Mouse (Mus musculus) neural tube, embryonic 10.5 days (tissue): ENCODE results near the gene Ankfn1.

ENCODE experiments used
- DNase-seq: peaks from one replicate; pipeline ENCODE4 v3.0.0-alpha.2; 2017; ENCODE audit warnings: low spot score; ENCODE audit errors: extremely low spot score

The Ankfn1 gene

GRCm38 (mm10) chr11:89476047-89476446 lies 301.4 kb downstream of the Ankfn1 start:
- DNase-seq: no peak

DNA sequence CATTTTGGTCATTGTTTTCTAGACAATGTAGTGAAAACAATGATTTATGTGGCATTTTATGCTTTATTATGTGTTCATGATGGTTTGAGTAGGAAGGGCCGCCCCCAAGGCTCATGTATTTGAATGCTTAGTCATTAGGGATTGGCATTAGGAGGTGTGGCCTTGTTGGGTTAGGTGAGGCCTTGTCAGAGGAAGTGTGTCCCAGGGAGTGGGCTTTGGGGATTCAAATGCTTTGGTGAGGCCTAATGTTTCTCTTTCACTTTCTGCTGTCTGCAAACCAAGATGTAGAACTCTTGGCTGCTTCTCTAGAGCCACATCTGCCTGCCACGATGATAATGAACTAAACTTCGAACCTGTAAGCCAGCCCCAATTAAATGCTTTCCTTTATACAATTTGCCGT lies 304.6 kb downstream of the Ankfn1 start:
- DNase-seq: no peak

GRCm38 (mm10) chr11:89465381-89465780 lies 312.1 kb downstream of the Ankfn1 start:
- no peak for DNase-seq

DNA sequence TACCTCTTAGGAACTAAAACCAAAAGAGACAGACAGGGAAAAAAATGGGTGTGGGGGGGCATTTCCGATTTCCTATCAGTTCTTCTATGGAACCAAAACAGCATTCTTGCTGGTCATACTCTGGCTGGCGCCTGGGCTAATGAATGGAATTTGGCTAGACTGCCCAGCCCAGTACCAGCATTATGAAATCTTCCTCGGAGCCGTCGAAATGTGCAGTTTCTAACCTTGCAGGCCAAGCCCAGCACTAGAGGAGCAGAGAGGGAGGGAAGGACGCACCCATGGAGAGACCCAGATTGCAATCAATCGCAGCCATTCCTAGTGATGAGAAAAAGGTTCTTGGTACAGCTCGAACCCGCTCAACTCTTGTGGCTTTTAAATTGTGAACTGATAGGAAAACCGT lies 315.2 kb downstream of the Ankfn1 start:
- no peak for DNase-seq

DNA sequence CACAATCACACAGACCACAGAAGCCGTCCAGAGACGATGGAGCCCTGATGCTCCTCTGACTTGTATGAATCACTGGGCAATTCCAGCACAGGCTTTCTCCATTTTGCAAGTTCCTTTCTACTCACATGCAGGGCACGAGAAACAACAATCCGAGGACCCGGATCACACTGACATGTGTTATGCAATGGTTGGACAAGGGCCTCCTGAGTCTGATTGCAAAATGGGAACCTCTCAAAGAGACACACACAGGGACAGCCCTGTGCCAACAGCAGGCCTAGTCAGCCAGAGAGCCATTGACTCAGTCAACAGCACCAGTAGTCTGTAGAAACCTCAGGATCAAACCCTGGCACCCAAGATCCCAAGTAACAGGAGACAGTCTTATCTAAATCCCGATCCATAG lies 318.0 kb downstream of the Ankfn1 start:
- no peak for DNase-seq

DNA sequence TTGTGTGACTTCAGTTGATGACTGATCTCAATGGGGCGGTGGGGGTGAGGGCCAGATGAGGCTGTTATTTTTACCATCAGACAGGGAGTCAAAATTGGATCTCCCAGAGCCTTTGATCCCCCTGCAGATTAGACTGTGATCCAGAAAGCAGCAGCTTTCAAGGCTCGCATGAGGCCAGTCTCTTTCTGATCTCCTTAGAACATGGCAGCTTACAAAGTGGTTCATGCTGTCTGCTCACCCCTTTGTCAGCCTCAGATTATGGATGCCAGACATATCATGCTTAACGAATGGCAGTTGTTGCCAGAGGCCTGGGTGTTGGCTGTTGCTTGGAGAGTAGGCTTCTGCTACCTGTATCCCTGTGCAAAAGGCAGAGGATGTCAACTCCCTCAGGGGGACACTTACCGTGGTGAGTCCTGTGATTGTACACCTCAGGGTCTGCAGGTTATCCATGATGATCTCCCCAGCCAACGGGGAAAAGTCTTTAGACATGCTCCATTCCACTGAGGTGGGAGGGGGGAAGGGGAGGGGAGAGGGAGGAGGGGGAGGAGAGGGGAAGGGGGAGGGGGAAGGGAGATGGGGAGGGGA lies 321.7 kb downstream of the Ankfn1 start:
- DNase-seq: no peak

DNA sequence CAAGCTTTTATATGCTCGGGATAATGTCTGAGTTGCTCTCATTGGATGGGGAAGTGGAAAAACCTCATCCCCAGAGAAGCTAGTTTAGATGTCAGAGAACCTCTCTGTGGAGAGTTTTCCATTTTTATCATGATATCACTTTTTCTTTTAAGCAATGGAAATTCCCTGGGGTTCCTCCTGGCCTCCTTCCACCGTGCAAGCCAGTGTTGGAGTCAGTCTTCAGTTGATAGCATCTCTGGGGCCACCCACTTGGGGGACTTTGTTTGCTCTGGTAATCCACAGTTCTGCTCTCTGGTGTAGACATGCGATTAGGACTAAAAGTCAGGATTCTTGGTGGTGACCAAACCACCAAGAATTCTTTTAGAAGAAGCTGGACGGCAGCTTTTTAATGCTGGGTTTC lies 322.8 kb downstream of the Ankfn1 start:
- DNase-seq: no peak

DNA sequence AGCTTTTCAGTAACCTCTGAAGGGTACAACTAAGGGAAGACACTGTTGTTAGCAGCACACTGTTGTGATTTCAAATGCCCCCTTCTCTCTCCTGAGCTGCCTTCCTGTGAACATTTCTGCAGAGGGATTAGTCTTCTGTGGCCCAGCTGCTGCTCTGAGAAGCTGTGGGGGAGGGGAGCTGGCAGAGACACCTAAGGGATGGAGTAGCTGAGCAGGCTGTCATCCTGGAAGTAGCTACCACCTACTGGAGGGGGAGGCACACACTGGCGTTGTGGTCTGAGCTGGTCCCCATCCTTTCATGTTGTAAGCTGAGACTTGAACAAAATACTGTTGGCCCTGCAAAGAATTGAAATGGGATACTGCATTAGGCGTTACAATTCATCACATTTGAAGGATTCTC lies 324.6 kb downstream of the Ankfn1 start:
- no peak for DNase-seq

- DNase-seq: no peak
Observed at GRCm38 (mm10) chr11:89450406-89450805, 327.0 kb downstream of the Ankfn1 start.

DNA sequence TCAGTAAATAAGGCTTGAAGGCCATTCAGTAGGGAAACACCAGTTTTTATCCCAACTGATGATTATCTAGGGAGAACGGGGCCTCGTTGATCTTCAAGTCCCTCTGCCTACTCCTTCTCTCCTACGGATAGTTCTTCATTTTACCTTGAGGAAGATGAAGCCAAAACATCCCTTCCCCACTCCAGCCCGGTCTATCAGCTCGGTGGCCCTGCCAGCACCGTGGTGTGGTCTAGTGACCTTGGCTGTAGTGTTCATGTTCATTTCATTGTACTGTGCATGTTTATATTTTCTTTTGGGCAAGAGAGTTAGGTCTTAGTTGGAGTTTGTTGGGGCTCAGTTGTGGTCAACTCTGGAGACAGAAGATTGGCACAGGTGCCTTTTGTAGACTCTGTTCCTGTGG lies 328.5 kb downstream of the Ankfn1 start:
- DNase-seq: no peak

- no peak for DNase-seq
Observed at GRCm38 (mm10) chr11:89447477-89447876, 330.0 kb downstream of the Ankfn1 start.

DNA sequence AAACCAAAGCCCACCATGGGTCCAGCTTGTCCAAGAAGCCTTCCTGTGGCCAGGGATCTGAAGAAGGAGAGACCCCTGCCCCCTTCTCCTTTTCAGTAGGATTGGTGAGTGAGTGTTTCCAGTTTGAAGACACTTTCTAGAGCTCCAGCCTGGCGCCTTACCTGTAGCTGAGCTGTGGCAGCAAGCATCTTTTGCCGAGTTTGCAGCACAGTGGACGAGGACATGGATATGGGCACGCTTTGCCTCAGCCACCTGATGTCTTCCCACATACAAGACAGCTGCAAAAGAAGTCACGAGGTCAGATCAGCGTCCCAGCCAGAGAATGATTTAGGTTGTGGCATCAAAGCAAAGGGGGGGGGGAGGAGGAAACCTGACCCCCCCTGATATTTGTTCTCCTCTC lies 336.9 kb downstream of the Ankfn1 start:
- no peak for DNase-seq

DNA sequence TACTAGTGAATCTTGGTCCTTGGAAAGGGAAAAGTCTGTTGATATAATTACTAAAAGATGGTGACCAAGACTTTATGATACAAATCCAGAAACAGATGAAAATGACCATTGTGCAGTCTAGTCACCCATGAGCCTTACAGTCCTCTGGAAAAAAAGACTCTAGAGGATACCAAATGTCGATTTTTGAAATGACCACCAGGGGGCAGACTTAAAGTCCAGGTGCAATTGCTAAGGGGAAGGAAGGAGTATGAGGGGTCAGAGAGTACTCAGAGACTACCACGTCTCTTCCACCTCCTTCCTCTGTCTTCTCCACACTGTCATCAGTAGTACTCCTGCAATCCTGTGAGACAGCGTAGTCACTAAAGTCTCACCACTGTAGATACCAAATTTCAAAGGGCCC lies 353.1 kb downstream of the Ankfn1 start:
- no peak for DNase-seq

GRCm38 (mm10) chr11:89422637-89423036 lies 354.8 kb downstream of the Ankfn1 start:
- no peak for DNase-seq

- no peak for DNase-seq
Observed at GRCm38 (mm10) chr11:89420767-89421438, 356.6 kb downstream of the Ankfn1 start.

GRCm38 (mm10) chr11:89419863-89420262 lies 357.6 kb downstream of the Ankfn1 start:
- DNase-seq: no peak

DNA sequence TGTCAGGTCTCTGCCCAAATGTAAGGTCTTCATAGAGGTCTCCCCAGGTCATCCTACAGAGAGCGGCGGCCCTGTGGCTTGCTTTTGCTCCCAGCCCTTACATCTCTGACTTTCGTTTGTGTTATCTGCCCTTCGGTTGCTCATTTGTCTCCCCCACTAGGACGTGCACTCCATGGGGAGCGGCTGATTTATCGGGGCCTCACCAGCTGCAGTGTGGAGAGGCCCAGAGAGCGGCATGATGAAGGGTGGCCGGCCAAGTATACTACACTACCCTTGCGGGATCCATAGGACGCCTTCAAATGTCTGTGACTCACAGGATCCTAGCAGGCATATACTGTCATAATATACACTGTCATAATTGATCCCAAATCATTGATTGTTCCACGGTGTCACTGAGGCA lies 358.8 kb downstream of the Ankfn1 start:
- peak; percentile 21 for DNase-seq

- DNase-seq: no peak
Observed at GRCm38 (mm10) chr11:89416769-89417168, 360.7 kb downstream of the Ankfn1 start.

- no peak for DNase-seq
Observed at GRCm38 (mm10) chr11:89408774-89409173, 368.7 kb downstream of the Ankfn1 start.

- DNase-seq: no peak
Observed at GRCm38 (mm10) chr11:89404489-89404888, 373.0 kb downstream of the Ankfn1 start.

DNA sequence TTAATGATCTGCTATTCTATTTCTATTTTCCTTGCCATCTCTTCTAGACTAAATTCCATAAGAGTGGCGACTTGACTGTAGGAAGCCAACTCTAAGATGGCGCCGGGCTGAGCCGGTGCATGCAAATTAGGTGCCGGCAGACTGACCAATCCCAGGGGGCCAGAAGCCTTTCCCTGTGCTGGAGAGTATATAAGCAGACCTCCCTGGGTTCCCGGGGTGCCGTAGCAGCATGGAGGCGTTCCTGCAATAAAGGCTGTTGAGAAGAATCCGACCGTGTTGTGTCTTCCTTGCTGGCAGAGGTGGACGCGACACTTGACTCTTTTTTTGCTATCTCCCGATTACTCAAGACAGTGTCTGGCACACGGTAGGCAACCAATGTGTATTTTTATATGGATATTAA lies 374.0 kb downstream of the Ankfn1 start:
- no peak for DNase-seq

DNA sequence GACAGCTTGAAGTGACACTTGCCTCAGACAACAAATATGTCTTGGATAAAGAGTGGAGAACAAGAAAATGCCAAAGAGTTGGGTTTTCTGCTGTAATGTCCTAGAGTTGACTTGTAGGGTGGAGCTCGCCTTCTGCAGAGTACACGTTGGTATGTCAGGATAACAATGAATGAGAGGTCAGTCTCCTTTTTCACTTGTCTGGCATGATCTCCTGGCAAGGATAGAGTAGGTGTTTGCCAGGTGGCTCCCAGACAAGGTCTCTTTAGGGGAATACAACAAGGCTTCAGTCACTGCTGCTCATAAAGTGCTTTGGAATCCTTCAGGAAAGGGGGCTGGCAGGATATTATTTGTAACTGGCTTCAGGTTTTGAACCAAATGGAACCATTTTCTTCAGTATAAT lies 388.6 kb downstream of the Ankfn1 start:
- DNase-seq: peak; percentile 6

DNA sequence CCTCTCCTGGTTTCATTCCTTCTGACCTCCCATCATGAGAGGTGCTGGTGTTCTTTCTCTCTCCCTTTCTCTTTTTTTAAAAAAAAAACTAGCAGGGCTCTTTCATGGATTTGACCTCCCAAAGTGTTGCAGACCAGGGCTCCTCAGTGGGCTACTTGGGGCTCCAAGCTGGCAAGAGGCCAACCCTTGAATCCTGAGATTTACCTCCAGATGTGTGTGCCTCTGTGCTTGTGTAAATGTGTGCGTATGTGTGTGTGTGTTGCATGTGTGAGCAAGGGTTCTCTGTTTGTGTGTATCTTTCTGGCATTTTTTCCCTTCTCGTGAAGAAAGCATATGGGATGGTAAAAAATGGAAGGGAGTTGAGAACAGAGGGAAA lies 394.8 kb downstream of the Ankfn1 start:
- peak; percentile 9 for DNase-seq
